Mouse (Mus musculus) cerebellum, adult 2 months (tissue): Measurements from ENCODE around the gene Irgm2.
"Not testable (repeated sequence)": the region's sequence is repeated elsewhere in the genome, so short reads cannot be mapped to it uniquely, and the experiment has no call there.

Experiments
- CTCF ChIP-seq: fragments of 200-500 bp; IDR thresholded peaks from 2 replicates; pipeline ENCODE4 v1.5.1; 2011; ENCODE audit warnings: low read depth, mild to moderate bottlenecking, control low read depth, low read length, moderate library complexity, borderline replicate concordance; ENCODE audit not compliant: insufficient read depth
- POLR2A ChIP-seq: fragments of 200-500 bp; IDR thresholded peaks from 2 replicates; pipeline ENCODE4 v1.6.1; 2011; ENCODE audit warnings: low read length, control low read depth, borderline replicate concordance; ENCODE audit not compliant: insufficient read depth

GRCm38 (mm10) chr11:58228021-58228420, 28.6 kb downstream of the Irgm2 start:
- TF ChIP-seq POLR2A, CTCF: not testable (repeated sequence)
